Mouse (Mus musculus) testis, adult 2 months (tissue): Measurements from ENCODE around the gene Foxq1. TPM values are rescaled to one million over a fixed set of nuclear protein-coding genes. Genes with fewer than 3 reads are reported as not detected.

Experiments used
- H3K27ac ChIP-seq: fragments of 200-500 bp; 2 replicates; pipeline ENCODE4 v1.5.1; 2012; ENCODE audit warnings: low read depth, low read length; ENCODE audit not compliant: control insufficient read depth, insufficient read depth
- H3K27me3 ChIP-seq: fragments of 200-500 bp; 2 replicates; pipeline ENCODE4 v1.6.1; 2012; ENCODE audit warnings: mild to moderate bottlenecking, low read length, moderate library complexity; ENCODE audit not compliant: control insufficient read depth, insufficient read depth
- H3K36me3 ChIP-seq: fragments of 200-500 bp; 2 replicates; pipeline ENCODE4 v1.6.1; 2012; ENCODE audit warnings: mild to moderate bottlenecking, low read length; ENCODE audit not compliant: control insufficient read depth, insufficient read depth
- H3K4me1 ChIP-seq: fragments of 200-500 bp; 2 replicates; pipeline ENCODE4 v1.6.1; 2012; ENCODE audit warnings: low read length; ENCODE audit not compliant: control insufficient read depth, insufficient read depth
- H3K4me3 ChIP-seq: fragments of 200-500 bp; 2 replicates; pipeline ENCODE4 v1.5.1; 2012; ENCODE audit warnings: low read depth, mild to moderate bottlenecking, low read length, moderate library complexity, mixed read lengths; ENCODE audit not compliant: control insufficient read depth
- CTCF ChIP-seq: fragments of 200-500 bp; IDR thresholded peaks from 2 replicates; pipeline ENCODE4 v1.5.1; 2012; ENCODE audit warnings: low read depth, mild to moderate bottlenecking, inconsistent platforms, low read length, moderate library complexity; ENCODE audit not compliant: control insufficient read depth, insufficient read depth, insufficient replicate concordance
- POLR2A ChIP-seq: fragments of 200-500 bp; IDR thresholded peaks from 2 replicates; pipeline ENCODE4 v1.6.1; 2012; ENCODE audit warnings: low read depth, mild to moderate bottlenecking, inconsistent platforms, low read length, moderate library complexity; ENCODE audit not compliant: control insufficient read depth
- polyA plus RNA-seq: library from polyadenylated mRNA; depleted of rRNA; stranded (reverse); fragments of >200 nt; gene quantifications from 2 replicates; pipeline ENCODE4 v1.2.3, GENCODE M21; 2012

Foxq1 gene
- polyA plus RNA-seq, 1 experiment: 2.7 TPM

- H3K36me3 ChIP-seq: no peaks in the 10 kb centered on the region
- no peak overlapping the region for H3K4me3 ChIP-seq
- H3K27me3 ChIP-seq: no peaks in the 10 kb centered on the region
- no peak overlapping the region for H3K27ac ChIP-seq
- no peaks in the 10 kb centered on the region for H3K4me1 ChIP-seq
- no peak for TF ChIP-seq CTCF
- no peak for TF ChIP-seq POLR2A
Observed at GRCm38 (mm10) chr13:31534726-31535125, 21.2 kb upstream of the Foxq1 start.

DNA sequence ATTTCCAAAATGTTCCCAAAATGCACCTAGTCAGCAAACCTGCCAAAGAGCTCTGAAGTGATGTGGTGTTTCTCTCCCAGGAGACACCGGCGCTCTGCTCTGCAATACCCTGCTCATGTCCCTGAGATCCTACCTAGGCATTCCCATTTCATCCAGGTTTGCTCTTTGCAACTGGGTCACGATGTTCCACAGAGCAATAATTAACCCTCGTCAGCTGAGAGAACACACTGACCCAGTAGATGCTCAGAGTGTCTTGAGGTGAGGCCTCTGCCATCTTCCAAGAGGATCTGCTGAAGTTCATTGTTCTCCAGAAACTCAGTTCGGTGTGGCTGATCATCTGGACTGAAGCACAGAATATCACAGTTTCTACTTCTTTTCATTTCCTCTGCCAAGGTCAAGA, 12.9 kb upstream of the Foxq1 start:
- Histone ChIP-seq H3K4me1 (no peaks in the 10 kb centered on the region), H3K27ac (no peak overlapping the region), H3K27me3 (no peaks in the 10 kb centered on the region), H3K36me3 (no peaks in the 10 kb centered on the region), H3K4me3 (no peak overlapping the region)
- TF ChIP-seq POLR2A: no peak
- TF ChIP-seq CTCF: no peak

GRCm38 (mm10) chr13:31546784-31547183, 9.2 kb upstream of the Foxq1 start:
- TF ChIP-seq CTCF (no peak), POLR2A (no peak)
- H3K27ac ChIP-seq: no peak overlapping the region
- H3K4me1 ChIP-seq: no peaks in the 10 kb centered on the region
- no peak overlapping the region for H3K4me3 ChIP-seq
- no peaks in the 10 kb centered on the region for H3K27me3 ChIP-seq
- no peaks in the 10 kb centered on the region for H3K36me3 ChIP-seq

DNA sequence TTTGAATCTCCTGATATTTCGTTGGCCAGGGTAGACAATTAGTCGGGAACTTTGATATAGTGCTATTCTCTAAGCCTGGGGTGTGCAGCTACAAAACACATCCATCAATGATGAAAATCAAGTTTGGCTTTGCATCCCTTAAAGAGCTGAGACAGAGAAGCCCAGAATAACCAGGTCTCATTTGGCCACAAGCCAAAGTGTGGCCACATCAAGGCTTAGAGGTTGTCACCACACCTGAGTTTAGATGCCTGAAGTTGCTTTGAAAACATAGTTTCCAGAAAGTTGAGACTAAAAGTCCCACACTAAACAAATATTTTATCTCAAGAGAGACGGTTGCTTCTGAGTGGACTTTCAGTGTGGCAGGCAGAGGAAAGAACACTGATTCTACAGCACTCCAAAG, 8.7 kb upstream of the Foxq1 start:
- no peak for TF ChIP-seq POLR2A
- no peak overlapping the region for H3K4me3 ChIP-seq
- H3K27ac ChIP-seq: no peak overlapping the region
- no peaks in the 10 kb centered on the region for H3K36me3 ChIP-seq
- H3K27me3 ChIP-seq: no peaks in the 10 kb centered on the region
- H3K4me1 ChIP-seq: no peaks in the 10 kb centered on the region

DNA sequence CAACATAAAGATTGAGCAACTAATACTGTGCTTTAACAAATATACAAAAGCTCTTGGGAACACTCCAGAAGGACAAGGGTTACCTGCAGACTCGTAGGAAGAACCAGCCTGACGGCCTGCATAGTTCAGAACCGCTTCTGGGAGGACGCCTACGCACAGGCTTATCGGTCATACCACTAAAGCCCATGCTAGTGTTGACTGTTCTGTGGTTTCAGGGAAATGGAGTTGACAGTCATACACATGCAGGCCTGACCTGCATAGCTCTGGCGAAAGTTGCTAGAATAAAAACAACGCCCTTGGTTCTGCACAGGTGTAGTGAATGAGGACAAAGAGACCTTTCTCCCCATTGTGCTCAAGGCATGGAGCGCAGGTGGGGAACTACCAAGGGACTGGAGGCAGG, 8.3 kb upstream of the Foxq1 start:
- no peaks in the 10 kb centered on the region for H3K27me3 ChIP-seq
- H3K4me1 ChIP-seq: no peaks in the 10 kb centered on the region
- H3K36me3 ChIP-seq: no peaks in the 10 kb centered on the region
- no peak for TF ChIP-seq CTCF
- TF ChIP-seq POLR2A: no peak
- no peak overlapping the region for H3K4me3 ChIP-seq
- H3K27ac ChIP-seq: no peak overlapping the region

DNA sequence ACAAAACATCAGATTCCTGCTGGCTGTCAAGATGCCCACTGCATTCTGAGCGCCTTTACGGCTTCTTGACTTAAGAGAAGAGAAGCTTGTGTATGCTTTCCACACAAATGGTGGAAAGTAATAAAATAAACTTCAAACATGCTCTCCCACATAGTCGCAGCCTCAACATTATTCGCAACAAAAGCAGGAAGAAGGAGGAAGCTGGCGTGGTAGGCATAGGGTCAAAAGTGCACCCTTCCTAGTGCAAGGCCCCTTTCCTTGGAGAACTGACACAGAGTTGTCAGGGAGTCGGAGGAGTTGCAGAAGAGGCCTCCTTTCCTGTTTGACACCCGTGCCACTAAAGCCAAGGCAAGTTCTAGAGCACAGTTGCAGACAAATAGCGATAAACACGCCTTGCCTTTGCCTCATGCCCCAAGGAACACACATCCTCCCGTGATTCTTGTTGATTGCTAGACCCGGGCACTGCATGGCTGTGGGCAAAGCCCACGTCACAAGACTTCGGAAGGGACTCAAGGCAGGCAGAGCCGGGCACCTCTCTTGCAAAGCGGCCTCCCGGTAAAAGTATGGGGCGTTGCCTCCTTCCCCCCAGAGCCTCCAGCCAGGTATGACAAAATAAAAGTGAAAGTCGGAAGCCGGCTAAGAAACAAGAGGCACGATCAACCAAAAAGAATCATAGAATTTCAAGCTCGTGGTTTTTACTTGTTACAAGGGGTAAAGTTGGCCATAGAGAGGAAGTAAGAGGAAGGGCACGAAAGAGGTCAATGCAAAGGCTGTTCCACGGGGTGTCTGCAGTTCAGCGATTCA, 1.2 kb downstream of the Foxq1 start:
- Histone ChIP-seq H3K4me3 (peak overlapping the region; percentile 62), H3K36me3 (no peaks in the 10 kb centered on the region), H3K27me3 (no peaks in the 10 kb centered on the region), H3K27ac (0 out of 2 replicates have a peak overlapping the region, but pooled peaks have one; percentile 3), H3K4me1 (peaks cover 20% of the 10 kb centered on the region)
- TF ChIP-seq POLR2A (no peak), CTCF (no peak)

DNA sequence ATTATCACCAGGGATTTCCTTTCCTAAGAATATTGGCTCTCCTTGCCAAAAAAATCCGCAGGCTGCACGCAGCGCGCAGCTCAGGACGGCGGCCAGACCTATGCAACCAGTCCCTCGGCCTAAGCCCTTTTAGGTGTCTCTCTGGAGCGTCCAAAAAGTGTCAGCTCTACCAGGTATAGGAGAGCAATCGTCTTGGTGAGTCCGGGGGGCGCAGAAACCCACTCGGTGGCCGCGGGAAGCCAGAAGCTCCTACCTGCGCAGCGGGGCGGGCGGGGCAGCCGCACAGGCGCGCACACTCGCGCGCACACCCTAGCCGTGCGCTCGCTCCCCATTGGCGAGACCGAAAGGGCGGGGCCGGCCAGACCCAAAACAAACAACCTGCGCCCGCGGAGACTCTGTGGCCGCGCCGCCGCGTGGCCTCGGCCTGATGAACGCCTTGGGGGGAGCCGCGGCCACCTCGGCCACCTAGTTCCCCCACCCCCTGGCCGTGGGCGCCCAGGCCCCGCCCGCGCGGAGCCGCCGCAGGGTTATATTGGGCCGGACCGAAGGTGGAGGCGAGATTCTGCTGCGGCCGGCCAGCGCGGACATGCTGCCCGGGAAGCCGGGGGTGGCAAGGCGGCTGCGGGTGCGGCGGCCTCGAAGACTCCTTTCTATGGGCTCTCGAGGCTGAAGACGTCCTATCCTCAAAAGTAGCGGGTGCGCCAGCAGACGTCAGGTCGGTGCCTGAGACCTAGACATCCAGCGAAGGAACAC, 2.0 kb downstream of the Foxq1 start:
- no peak overlapping the region; the same call in 1 of the 2 replicates for H3K27ac ChIP-seq
- peaks cover 20% of the 10 kb centered on the region for H3K4me1 ChIP-seq
- peak overlapping the region; percentile 62 for H3K4me3 ChIP-seq
- TF ChIP-seq CTCF (no peak), POLR2A (no peak)
- no peaks in the 10 kb centered on the region for H3K27me3 ChIP-seq
- H3K36me3 ChIP-seq: no peaks in the 10 kb centered on the region
